Mouse (Mus musculus) neural tube, embryonic 15.5 days (tissue): ENCODE measurements around the gene Ltbp1. TPM values are rescaled to one million over a fixed set of nuclear protein-coding genes. Genes with fewer than 3 reads are reported as not detected.

ENCODE experiments used
- ATAC-seq: fragments of 200-750 bp; cut with Nextera tagmentation; 2 replicates; pipeline ENCODE4 v1.8.0; 2017; ENCODE audit warnings: mild to moderate bottlenecking, moderate TSS enrichment, moderate library complexity; ENCODE audit not compliant: low FRiP score
- H3K27ac ChIP-seq: fragments of 300-500 bp; sonication (generic); replicated peaks from 2 replicates; pipeline ENCODE4 v1.5.1; 2015; ENCODE audit warnings: mild to moderate bottlenecking, inconsistent platforms
- H3K27me3 ChIP-seq: fragments of 300-500 bp; sonication (generic); replicated peaks from 2 replicates; pipeline ENCODE4 v1.6.1; 2015; ENCODE audit warnings: inconsistent platforms
- H3K36me3 ChIP-seq: fragments of 300-500 bp; sonication (generic); 2 replicates; pipeline ENCODE4 v1.6.1; 2015; ENCODE audit warnings: inconsistent platforms
- H3K4me1 ChIP-seq: fragments of 300-500 bp; sonication (generic); 2 replicates; pipeline ENCODE4 v1.6.1; 2015; ENCODE audit warnings: inconsistent platforms
- H3K4me2 ChIP-seq: fragments of 300-500 bp; sonication (generic); 2 replicates; pipeline ENCODE4 v1.6.1; 2015; ENCODE audit warnings: inconsistent platforms, mild to moderate bottlenecking, moderate library complexity
- H3K4me3 ChIP-seq: fragments of 300-500 bp; sonication (generic); replicated peaks from 2 replicates; pipeline ENCODE4 v1.5.1; 2015; ENCODE audit warnings: mild to moderate bottlenecking, inconsistent platforms
- H3K9ac ChIP-seq: fragments of 300-500 bp; sonication (generic); replicated peaks from 2 replicates; pipeline ENCODE4 v1.6.1; 2015; ENCODE audit warnings: mild to moderate bottlenecking, inconsistent platforms
- H3K9me3 ChIP-seq: fragments of 300-500 bp; sonication (generic); replicated peaks from 2 replicates; pipeline ENCODE4 v1.6.1; 2016; ENCODE audit warnings: inconsistent platforms
- whole genome bisulfite sequencing: fragments of 180-500 bp; shearing (Covaris S2); methylation state at CpG from one replicate; pipeline ENCODE4 v1.1.7; 2015; ENCODE audit warnings: mixed read lengths; 5-methylcytosine and 5-hydroxymethylcytosine counted together
- polyA plus RNA-seq: library from polyadenylated mRNA; unstranded; fragments of >200 nt; fragmentation: Nextera tagmentation; extraction: Ambion mirVana; gene quantifications from 2 replicates; pipeline ENCODE4 v1.2.1, GENCODE M21; 2015

The Ltbp1 gene
- polyA plus RNA-seq, 1 experiment from 2014 or later: 3.6 TPM

DNA sequence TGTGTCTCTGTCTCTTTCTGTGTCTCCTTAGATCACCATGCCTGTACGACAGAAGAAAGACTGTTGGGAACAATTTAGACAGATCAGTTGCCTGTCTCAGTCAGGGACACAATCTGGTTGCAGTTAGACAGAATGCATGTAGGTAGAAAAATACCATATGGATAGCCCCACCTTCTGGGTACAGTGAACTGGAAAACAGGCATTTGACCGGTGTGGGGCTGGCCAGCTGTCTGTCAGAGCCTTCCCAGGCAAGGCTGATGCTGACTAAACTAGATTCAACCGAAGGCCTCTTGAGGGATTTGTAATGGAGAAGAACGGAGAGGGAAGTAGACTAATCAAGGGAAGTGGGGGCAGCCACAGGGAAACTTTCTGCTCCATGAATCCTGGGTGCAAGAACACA is 156.6 kb downstream of the Ltbp1 start:
- Histone ChIP-seq H3K9me3 (no peaks in the 10 kb centered on the region), H3K9ac (no peak overlapping the region), H3K4me1 (no peaks in the 10 kb centered on the region), H3K4me3 (no peak overlapping the region), H3K27ac (no peak overlapping the region), H3K27me3 (no peaks in the 10 kb centered on the region), H3K4me2 (no peak overlapping the region), H3K36me3 (no peaks in the 10 kb centered on the region)
- WGBS: 77% methylated on average over 4 of the region's 4 CpGs
- no peak for ATAC-seq

DNA sequence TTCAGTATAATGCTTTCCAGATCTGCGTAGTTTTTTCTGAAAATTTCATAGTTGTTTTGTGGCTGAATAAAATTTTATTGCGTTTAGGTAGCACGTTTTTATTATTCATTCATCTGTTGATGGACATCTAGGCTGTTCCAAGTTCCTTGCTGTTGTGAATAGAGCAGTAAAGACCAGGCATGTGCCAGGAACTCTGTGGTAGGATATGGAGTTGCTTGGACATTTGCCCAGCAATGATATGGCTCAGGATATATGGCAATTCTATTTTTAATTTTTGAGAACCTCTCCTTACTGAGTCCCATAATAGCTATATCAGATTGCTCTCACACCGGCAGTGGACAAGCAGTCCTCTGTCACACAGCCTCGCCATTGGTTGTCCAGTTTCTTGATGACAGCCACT is 159.2 kb downstream of the Ltbp1 start:
- no peak for ATAC-seq
- WGBS: 92% methylated on average over 5 of the region's 5 CpGs
- H3K4me1 ChIP-seq: no peaks in the 10 kb centered on the region

DNA sequence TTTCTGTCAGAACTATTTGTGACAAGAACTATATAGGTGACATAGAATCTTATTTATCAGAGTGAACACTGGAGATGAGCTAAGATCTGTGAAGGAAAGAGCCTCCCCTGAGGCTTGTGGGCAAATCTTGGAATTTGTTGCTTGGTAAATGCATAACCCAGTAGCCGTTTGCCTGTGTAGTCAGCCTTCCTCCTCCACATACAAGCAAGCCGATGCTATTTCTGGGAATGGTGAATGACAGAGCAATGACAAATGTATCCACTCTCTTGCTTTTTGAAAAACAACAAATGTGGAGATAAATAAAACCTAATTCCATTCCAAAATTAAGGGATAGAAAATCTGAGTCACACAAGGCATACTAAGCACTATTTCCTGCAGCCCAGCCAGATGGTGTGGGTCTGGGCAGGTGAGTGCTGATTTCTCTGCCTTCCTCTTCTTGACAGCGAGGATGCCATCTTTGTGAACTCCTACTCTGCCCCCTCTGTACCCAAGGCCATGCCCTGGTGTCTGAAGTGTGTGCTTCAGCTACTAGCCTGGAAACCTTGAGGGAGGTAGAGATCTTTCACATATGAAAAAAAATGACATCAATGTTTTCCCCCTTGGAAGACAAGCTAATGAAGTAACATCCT is 163.3 kb downstream of the Ltbp1 start:
- 86% methylated on average over 3 of the region's 3 CpGs for WGBS

More for the DNA sequence above, 159.2 kb downstream of the Ltbp1 start:
- Histone ChIP-seq H3K27me3 (no peaks in the 10 kb centered on the region), H3K4me3 (no peak overlapping the region), H3K9me3 (no peaks in the 10 kb centered on the region), H3K27ac (no peak overlapping the region), H3K9ac (no peak overlapping the region), H3K4me2 (no peak overlapping the region), H3K36me3 (no peaks in the 10 kb centered on the region)

DNA sequence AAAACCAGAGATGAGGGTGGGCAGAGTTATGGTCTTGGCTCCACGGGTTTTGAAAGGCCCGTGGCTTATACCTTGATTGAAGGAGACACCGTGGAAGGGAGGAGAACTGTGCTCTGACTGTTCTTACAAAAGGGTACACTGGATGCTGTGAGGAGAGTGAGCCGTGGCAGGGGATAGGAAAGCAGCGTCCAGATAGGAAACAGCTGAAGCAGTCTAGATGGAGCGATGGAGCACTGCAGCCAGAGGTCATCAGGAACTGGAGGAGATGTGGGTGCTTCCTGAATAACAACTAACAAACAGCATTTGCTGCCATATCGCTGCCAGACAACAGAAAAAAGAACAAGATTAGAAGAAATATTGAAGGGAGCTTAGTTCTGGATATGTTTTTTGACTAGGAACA is 166.3 kb downstream of the Ltbp1 start:
- H3K9ac ChIP-seq: no peak overlapping the region
- H3K4me3 ChIP-seq: no peak overlapping the region
- no peaks in the 10 kb centered on the region for H3K4me1 ChIP-seq
- 92% methylated on average over 7 of the region's 7 CpGs for WGBS
- no peak overlapping the region for H3K4me2 ChIP-seq
- H3K27ac ChIP-seq: no peak overlapping the region
- H3K36me3 ChIP-seq: no peaks in the 10 kb centered on the region
- H3K9me3 ChIP-seq: no peaks in the 10 kb centered on the region
- no peaks in the 10 kb centered on the region for H3K27me3 ChIP-seq
- no peak for ATAC-seq

More for the DNA sequence above, 163.3 kb downstream of the Ltbp1 start:
- Histone ChIP-seq H3K36me3 (no peaks in the 10 kb centered on the region), H3K27me3 (no peaks in the 10 kb centered on the region), H3K4me1 (no peaks in the 10 kb centered on the region), H3K9ac (no peak overlapping the region), H3K4me2 (no peak overlapping the region), H3K9me3 (no peaks in the 10 kb centered on the region), H3K27ac (no peak overlapping the region), H3K4me3 (no peak overlapping the region)
- ATAC-seq: no peak

GRCm38 (mm10) chr17:75172685-75173205 is 167.4 kb downstream of the Ltbp1 start:
- Histone ChIP-seq H3K27ac (no peak overlapping the region), H3K27me3 (no peaks in the 10 kb centered on the region), H3K4me2 (no peak overlapping the region), H3K4me1 (no peaks in the 10 kb centered on the region; the same call in 1 of the 2 replicates), H3K9me3 (no peaks in the 10 kb centered on the region), H3K9ac (no peak overlapping the region), H3K36me3 (no peaks in the 10 kb centered on the region), H3K4me3 (no peak overlapping the region)
- WGBS: 82% methylated on average over 7 of the region's 7 CpGs
- ATAC-seq: no peak

- no peak overlapping the region for H3K4me2 ChIP-seq
- peaks cover 8% of the 10 kb centered on the region; the same call in 1 of the 2 replicates for H3K4me1 ChIP-seq
- H3K27ac ChIP-seq: no peak overlapping the region
- no peak for ATAC-seq
- no peak overlapping the region for H3K4me3 ChIP-seq
- H3K36me3 ChIP-seq: no peaks in the 10 kb centered on the region
- no peak overlapping the region for H3K9ac ChIP-seq
- no peaks in the 10 kb centered on the region for H3K9me3 ChIP-seq
- no peaks in the 10 kb centered on the region for H3K27me3 ChIP-seq
- 90% methylated on average over 3 of the region's 3 CpGs for WGBS
Measured at GRCm38 (mm10) chr17:75174501-75174900, 169.1 kb downstream of the Ltbp1 start.

GRCm38 (mm10) chr17:75177920-75178867 is 172.8 kb downstream of the Ltbp1 start:
- H3K27me3 ChIP-seq: no peaks in the 10 kb centered on the region
- WGBS: 44% methylated on average over 24 of the region's 24 CpGs
- H3K36me3 ChIP-seq: no peaks in the 10 kb centered on the region
- H3K9ac ChIP-seq: no peak overlapping the region
- ATAC-seq: peak; percentile 69
- no peaks in the 10 kb centered on the region for H3K9me3 ChIP-seq
- peak overlapping the region; percentile 43 for H3K4me2 ChIP-seq
- H3K4me3 ChIP-seq: no peak overlapping the region; the same call in 1 of the 2 replicates
- H3K27ac ChIP-seq: 0 out of 2 replicates have a peak overlapping the region, but pooled peaks have one; percentile 11
- peaks cover 8% of the 10 kb centered on the region; the same call in 1 of the 2 replicates for H3K4me1 ChIP-seq

DNA sequence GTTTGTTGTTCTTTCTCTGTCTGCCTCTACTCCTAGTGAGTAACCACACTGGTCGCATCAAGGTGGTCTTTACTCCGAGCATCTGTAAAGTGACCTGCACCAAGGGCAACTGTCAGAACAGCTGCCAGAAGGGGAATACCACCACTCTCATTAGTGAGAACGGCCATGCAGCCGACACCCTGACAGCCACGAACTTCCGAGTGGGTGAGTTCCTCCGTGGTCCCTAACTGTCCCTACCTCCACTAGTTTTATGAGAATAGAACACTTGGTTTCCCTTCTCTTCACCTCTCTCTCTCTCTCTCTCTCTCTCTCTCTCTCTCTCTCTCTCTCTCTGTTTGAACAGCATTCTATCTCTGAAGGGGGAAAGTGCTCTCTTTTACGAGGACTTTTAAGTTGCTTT is 173.6 kb downstream of the Ltbp1 start:
- H3K4me2 ChIP-seq: peak overlapping the region; percentile 43; the same call in 1 of the 2 replicates
- 67% methylated on average over 8 of the region's 8 CpGs for WGBS
- no peak overlapping the region for H3K27ac ChIP-seq
- ATAC-seq: no peak
- no peaks in the 10 kb centered on the region for H3K27me3 ChIP-seq
- no peaks in the 10 kb centered on the region for H3K36me3 ChIP-seq
- peaks cover 9% of the 10 kb centered on the region; the same call in 1 of the 2 replicates for H3K4me1 ChIP-seq
- no peaks in the 10 kb centered on the region for H3K9me3 ChIP-seq
- H3K9ac ChIP-seq: no peak overlapping the region
- no peak overlapping the region for H3K4me3 ChIP-seq

- 87% methylated on average over 4 of the region's 4 CpGs for WGBS
- no peak overlapping the region for H3K9ac ChIP-seq
- no peaks in the 10 kb centered on the region for H3K36me3 ChIP-seq
- no peak overlapping the region for H3K4me2 ChIP-seq
- no peaks in the 10 kb centered on the region for H3K27me3 ChIP-seq
- no peaks in the 10 kb centered on the region for H3K9me3 ChIP-seq
- no peak overlapping the region for H3K4me3 ChIP-seq
- peaks cover 12% of the 10 kb centered on the region; the same call in 1 of the 2 replicates for H3K4me1 ChIP-seq
- H3K27ac ChIP-seq: no peak overlapping the region
- no peak for ATAC-seq
Measured at GRCm38 (mm10) chr17:75180301-75180700, 174.9 kb downstream of the Ltbp1 start.

DNA sequence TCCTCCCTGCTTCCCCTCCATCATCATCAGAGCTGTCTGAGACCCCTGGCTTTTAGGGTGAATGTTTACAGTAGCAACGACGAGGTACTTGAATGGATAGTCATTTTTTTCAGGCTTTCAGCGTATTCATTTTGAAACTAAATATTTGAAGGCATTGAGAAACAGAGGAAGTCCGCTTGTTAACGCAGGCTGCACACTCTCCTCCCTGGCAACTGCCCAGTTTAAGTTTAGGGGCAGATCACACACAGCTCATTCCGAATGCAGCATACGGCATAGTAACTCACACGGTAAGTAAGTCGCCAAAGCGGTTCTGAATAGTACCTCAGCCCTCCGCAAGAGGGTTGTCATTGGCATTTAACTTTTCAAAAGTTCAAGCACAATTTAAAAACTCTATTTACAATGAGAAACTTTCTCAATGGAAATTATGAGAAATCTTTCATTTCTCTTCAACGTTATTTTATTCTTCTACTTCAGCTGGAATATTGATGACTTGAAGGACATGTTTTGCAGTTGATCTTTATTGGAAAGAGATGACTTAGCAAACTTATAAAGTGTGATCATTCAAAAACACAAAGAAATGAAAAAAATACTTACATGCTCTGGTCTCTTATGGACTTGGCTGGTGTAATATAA is 175.7 kb downstream of the Ltbp1 start:
- Histone ChIP-seq H3K4me2 (no peak overlapping the region), H3K36me3 (no peaks in the 10 kb centered on the region), H3K4me3 (no peak overlapping the region), H3K9ac (no peak overlapping the region), H3K27me3 (no peaks in the 10 kb centered on the region), H3K27ac (no peak overlapping the region), H3K4me1 (peaks cover 12% of the 10 kb centered on the region; the same call in 1 of the 2 replicates), H3K9me3 (no peaks in the 10 kb centered on the region)
- WGBS: 74% methylated on average over 12 of the region's 12 CpGs
- no peak for ATAC-seq

DNA sequence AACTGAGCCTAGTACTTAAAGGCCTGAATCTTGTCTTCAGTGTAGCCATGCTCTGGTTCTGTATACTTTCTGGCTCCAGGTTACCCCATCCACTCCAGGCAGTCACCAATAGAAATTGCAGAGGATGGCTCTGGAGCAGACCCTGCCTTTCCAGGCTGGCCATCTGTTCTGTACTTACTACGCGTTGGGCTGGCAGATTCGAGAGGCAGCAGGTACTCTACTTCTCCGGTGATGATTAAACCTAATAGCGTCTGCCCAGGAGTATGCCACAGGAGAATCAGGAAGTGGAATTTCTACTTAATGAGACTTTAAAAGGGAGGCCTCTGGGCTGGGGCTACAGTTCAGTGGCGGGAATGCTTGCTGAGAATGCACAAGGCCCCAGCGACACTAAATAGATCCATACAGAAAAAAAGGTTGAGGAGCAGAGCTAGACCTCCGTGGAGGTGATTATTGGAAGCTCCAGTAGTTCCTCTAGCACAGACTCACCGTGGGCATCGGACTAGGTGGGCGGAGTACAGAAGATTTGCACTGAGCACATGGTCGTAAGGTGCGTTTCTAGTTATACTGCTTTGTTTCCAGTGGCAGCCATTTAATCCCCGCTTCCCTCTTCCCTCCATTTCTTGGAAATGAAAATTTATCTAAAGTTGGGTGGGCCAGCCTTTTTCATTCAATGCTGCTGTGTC is 177.1 kb downstream of the Ltbp1 start:
- 77% methylated on average over 14 of the region's 14 CpGs for WGBS
- ATAC-seq: no peak

More for the DNA sequence above, 177.1 kb downstream of the Ltbp1 start:
- H3K9me3 ChIP-seq: no peaks in the 10 kb centered on the region
- H3K27ac ChIP-seq: no peak overlapping the region
- no peaks in the 10 kb centered on the region for H3K36me3 ChIP-seq
- peaks cover 12% of the 10 kb centered on the region; the same call in 1 of the 2 replicates for H3K4me1 ChIP-seq
- H3K4me3 ChIP-seq: no peak overlapping the region
- no peak overlapping the region for H3K9ac ChIP-seq
- no peaks in the 10 kb centered on the region for H3K27me3 ChIP-seq
- no peak overlapping the region for H3K4me2 ChIP-seq
